Mouse (Mus musculus) kidney, embryonic 14.5 days (tissue): ENCODE results near the gene Elp6. TPM values are rescaled to one million over a fixed set of nuclear protein-coding genes. Genes with fewer than 3 reads are reported as not detected.

ENCODE experiments used
- ATAC-seq: fragments of 200-750 bp; cut with Nextera tagmentation; 2 replicates; pipeline ENCODE4 v1.8.0; 2017; ENCODE audit warnings: moderate number of reproducible peaks, mild to moderate bottlenecking, moderate TSS enrichment, moderate library complexity; ENCODE audit not compliant: low FRiP score, low TSS enrichment
- H3K27ac ChIP-seq: fragments of 300-500 bp; sonication (generic); 2 replicates; pipeline ENCODE4 v1.5.1; 2014; ENCODE audit warnings: low read depth, mild to moderate bottlenecking, low read length, moderate library complexity, mixed read lengths
- H3K27me3 ChIP-seq: fragments of 300-500 bp; sonication (generic); 2 replicates; pipeline ENCODE4 v1.6.1; 2014; ENCODE audit warnings: mild to moderate bottlenecking, low read length; ENCODE audit not compliant: control insufficient read depth, insufficient read depth
- H3K36me3 ChIP-seq: fragments of 300-500 bp; sonication (generic); 2 replicates; pipeline ENCODE4 v1.6.1; 2014; ENCODE audit warnings: low read length, mixed read lengths; ENCODE audit not compliant: control insufficient read depth, insufficient read depth
- H3K4me1 ChIP-seq: fragments of 300-500 bp; sonication (generic); 2 replicates; pipeline ENCODE4 v1.6.1; 2014; ENCODE audit warnings: low read length, mixed read lengths; ENCODE audit not compliant: control insufficient read depth, insufficient read depth
- H3K4me2 ChIP-seq: fragments of 300-500 bp; sonication (generic); replicated peaks from 2 replicates; pipeline ENCODE4 v1.6.1; 2014; ENCODE audit warnings: low read depth, mild to moderate bottlenecking, low read length
- H3K4me3 ChIP-seq: fragments of 300-500 bp; sonication (generic); 2 replicates; pipeline ENCODE4 v1.5.1; 2014; ENCODE audit warnings: mild to moderate bottlenecking, low read length
- H3K9ac ChIP-seq: fragments of 300-500 bp; sonication (generic); 2 replicates; pipeline ENCODE4 v1.6.1; 2014; ENCODE audit warnings: low read depth, mild to moderate bottlenecking, low read length, moderate library complexity
- H3K9me3 ChIP-seq: fragments of 300-500 bp; sonication (generic); 2 replicates; pipeline ENCODE4 v1.6.1; 2016; ENCODE audit warnings: low read length; ENCODE audit not compliant: control insufficient read depth
- WGBS: fragments of 180-500 bp; shearing (Covaris S2); extraction: QIAGEN DNeasy Blood & Tissue Kit; methylation state at CpG from one replicate; pipeline ENCODE4 v1.1.7; 2014; 5-methylcytosine and 5-hydroxymethylcytosine counted together
- polyA plus RNA-seq: library from polyadenylated mRNA; unstranded; fragments of >200 nt; fragmentation: Nextera tagmentation; extraction: Ambion mirVana; gene quantifications from 2 replicates; pipeline ENCODE4 v1.2.1, GENCODE M21; 2014

Elp6 gene
- polyA plus RNA-seq, 1 experiment from 2014 or later: 33.8 TPM

DNA sequence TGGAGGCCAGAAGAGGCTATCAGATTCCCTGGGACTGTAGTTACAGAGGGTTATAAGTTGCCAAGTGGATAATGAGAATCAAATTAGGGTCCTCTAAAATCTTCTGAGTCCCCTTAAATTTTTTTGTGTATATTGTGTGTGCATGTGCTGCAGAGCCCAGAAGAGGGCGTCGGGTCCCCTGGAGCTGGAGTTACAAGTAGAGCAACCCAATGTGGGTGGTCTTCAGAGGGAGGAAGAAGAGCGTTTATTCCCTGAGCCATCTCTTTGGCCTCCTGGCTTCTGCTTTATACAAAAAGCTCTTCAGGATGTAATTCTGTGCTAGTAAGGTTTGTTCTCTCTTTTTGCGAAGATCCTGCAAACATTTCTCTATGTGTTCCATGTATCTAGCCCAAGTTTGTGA, 457 bp upstream of the Elp6 start:
- H3K27me3 ChIP-seq: no peaks in the 10 kb centered on the region
- H3K9me3 ChIP-seq: 0 out of 2 replicates have a peak, but pooled peaks cover 2% of the 10 kb centered on the region
- ATAC-seq: 0 out of 2 replicates have a peak, but pooled peaks have one; percentile 21
- WGBS: 5% methylated on average over 4 of the region's 4 CpGs
- H3K9ac ChIP-seq: peak overlapping the region; percentile 75
- H3K4me3 ChIP-seq: peak overlapping the region; percentile 55
- H3K4me2 ChIP-seq: peak overlapping the region; percentile 62
- no peaks in the 10 kb centered on the region for H3K4me1 ChIP-seq
- peak overlapping the region; percentile 95 for H3K27ac ChIP-seq
- no peaks in the 10 kb centered on the region for H3K36me3 ChIP-seq

- no peak overlapping the region; the same call in 1 of the 2 replicates for H3K4me3 ChIP-seq
- H3K9me3 ChIP-seq: 0 out of 2 replicates have a peak, but pooled peaks cover 2% of the 10 kb centered on the region
- H3K4me2 ChIP-seq: no peak overlapping the region
- H3K27me3 ChIP-seq: no peaks in the 10 kb centered on the region
- no peak overlapping the region for H3K27ac ChIP-seq
- WGBS: 90% methylated on average over 5 of the region's 5 CpGs
- H3K9ac ChIP-seq: no peak overlapping the region
- H3K4me1 ChIP-seq: no peaks in the 10 kb centered on the region
- ATAC-seq: no peak
- H3K36me3 ChIP-seq: peaks cover 15% of the 10 kb centered on the region; the same call in 1 of the 2 replicates
These were observed 1.4 kb downstream of the Elp6 start for GRCm38 (mm10) chr9:110306371-110306770.

- WGBS: 61% methylated on average over 5 of the region's 5 CpGs
- no peak overlapping the region for H3K4me3 ChIP-seq
- no peak overlapping the region for H3K9ac ChIP-seq
- H3K27ac ChIP-seq: no peak overlapping the region
- no peaks in the 10 kb centered on the region for H3K27me3 ChIP-seq
- H3K9me3 ChIP-seq: no peaks in the 10 kb centered on the region
- H3K36me3 ChIP-seq: peaks cover 59% of the 10 kb centered on the region
- H3K4me1 ChIP-seq: no peaks in the 10 kb centered on the region
- ATAC-seq: peak; percentile 22; the same call in 1 of the 2 replicates
- H3K4me2 ChIP-seq: no peak overlapping the region
These were observed 9.7 kb downstream of the Elp6 start for GRCm38 (mm10) chr9:110314706-110315105.

GRCm38 (mm10) chr9:110315410-110315809, 10.4 kb downstream of the Elp6 start:
- WGBS: 70% methylated on average over 6 of the region's 6 CpGs
- H3K9me3 ChIP-seq: no peaks in the 10 kb centered on the region
- no peaks in the 10 kb centered on the region for H3K27me3 ChIP-seq
- H3K4me1 ChIP-seq: no peaks in the 10 kb centered on the region
- no peak overlapping the region for H3K9ac ChIP-seq
- H3K4me3 ChIP-seq: no peak overlapping the region
- H3K36me3 ChIP-seq: peaks cover 54% of the 10 kb centered on the region
- no peak overlapping the region for H3K27ac ChIP-seq
- ATAC-seq: no peak
- H3K4me2 ChIP-seq: no peak overlapping the region

DNA sequence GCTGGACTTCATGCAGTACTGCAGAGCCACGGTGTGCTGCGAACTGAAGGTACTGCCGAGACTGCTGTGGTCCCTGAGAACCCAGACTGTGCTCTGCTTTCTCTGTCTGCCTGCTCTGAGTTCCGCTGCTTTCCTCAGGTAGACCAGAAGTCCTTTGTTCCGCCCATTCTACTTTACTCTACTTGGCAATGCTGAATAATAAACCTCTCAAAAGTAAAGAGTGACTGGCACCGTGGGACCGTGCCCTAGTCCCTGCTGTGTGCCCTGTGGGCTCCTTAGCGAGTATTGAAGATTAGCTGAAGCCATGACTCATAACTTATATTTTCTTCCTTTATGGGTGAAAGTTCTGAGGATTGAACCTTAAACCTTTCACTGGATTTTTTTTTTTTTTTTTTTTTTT, 10.9 kb downstream of the Elp6 start:
- Histone ChIP-seq H3K9me3 (no peaks in the 10 kb centered on the region), H3K4me3 (no peak overlapping the region), H3K27me3 (no peaks in the 10 kb centered on the region), H3K27ac (no peak overlapping the region), H3K4me1 (no peaks in the 10 kb centered on the region), H3K9ac (no peak overlapping the region), H3K4me2 (no peak overlapping the region), H3K36me3 (peaks cover 53% of the 10 kb centered on the region)
- no peak for ATAC-seq
- WGBS: 96% methylated on average over 8 of the region's 8 CpGs

- no peak for ATAC-seq
- no peak overlapping the region for H3K4me3 ChIP-seq
- no peaks in the 10 kb centered on the region for H3K9me3 ChIP-seq
- no peak overlapping the region for H3K9ac ChIP-seq
- H3K27me3 ChIP-seq: no peaks in the 10 kb centered on the region
- H3K36me3 ChIP-seq: peaks cover 54% of the 10 kb centered on the region
- no peak overlapping the region for H3K27ac ChIP-seq
- H3K4me2 ChIP-seq: no peak overlapping the region
- H3K4me1 ChIP-seq: no peaks in the 10 kb centered on the region
- WGBS: 94% methylated on average over 8 of the region's 8 CpGs
These were observed 11.5 kb downstream of the Elp6 start for GRCm38 (mm10) chr9:110316503-110316902.

DNA sequence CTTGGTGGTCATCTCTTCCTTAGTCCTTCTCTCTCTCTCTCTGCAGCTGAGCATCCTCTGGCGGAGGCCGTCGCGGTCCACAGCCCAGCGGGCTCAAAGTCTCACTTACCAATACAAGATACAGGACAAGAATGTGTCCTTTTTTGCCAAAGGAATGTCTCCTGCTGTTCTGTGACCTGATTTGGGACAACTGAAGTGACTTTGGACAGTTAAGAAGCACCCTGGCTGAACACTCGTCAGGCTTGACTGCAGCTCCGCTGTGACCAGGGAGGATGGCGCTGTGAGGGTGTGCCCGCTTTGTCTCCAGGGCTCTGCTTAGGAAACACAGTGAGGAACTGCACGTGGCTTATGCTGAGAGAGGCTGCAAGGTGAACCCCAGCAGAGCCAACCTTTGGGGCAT, 15.8 kb downstream of the Elp6 start:
- Histone ChIP-seq H3K27ac (no peak overlapping the region), H3K4me2 (no peak overlapping the region), H3K9ac (no peak overlapping the region), H3K4me3 (no peak overlapping the region), H3K9me3 (no peaks in the 10 kb centered on the region), H3K36me3 (peaks cover 29% of the 10 kb centered on the region), H3K27me3 (no peaks in the 10 kb centered on the region), H3K4me1 (no peaks in the 10 kb centered on the region)
- 84% methylated on average over 10 of the region's 10 CpGs for WGBS
- peak; percentile 59; the same call in 1 of the 2 replicates for ATAC-seq

DNA sequence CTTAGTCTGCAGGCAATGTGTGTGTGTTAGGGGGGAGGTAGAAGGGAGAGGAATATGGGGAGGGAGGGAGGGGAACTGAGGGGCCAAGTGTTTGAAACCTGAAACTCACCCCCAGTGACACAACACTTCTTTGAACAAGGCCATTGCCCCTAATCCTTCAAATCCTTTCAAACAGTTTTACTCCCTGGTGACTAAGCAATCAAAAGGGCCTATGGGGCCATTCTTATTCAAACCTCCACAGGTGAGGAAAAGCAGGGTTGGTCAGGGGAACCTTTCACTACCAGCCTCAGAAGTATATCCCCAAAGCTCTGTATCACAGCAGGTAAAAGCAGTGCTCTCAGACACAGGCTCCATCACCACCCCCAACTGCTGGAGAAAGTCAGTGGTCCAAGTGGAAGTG, 18.0 kb downstream of the Elp6 start:
- Histone ChIP-seq H3K27ac (no peak overlapping the region), H3K27me3 (no peaks in the 10 kb centered on the region), H3K4me2 (no peak overlapping the region), H3K4me1 (no peaks in the 10 kb centered on the region), H3K4me3 (no peak overlapping the region), H3K36me3 (peaks cover 18% of the 10 kb centered on the region), H3K9me3 (no peaks in the 10 kb centered on the region), H3K9ac (no peak overlapping the region)
- ATAC-seq: no peak

- WGBS: 88% methylated on average over 1 of the region's 1 CpGs
- H3K27me3 ChIP-seq: no peaks in the 10 kb centered on the region
- ATAC-seq: no peak
- H3K36me3 ChIP-seq: peaks cover 11% of the 10 kb centered on the region
- no peak overlapping the region for H3K9ac ChIP-seq
- no peaks in the 10 kb centered on the region for H3K9me3 ChIP-seq
- no peak overlapping the region for H3K27ac ChIP-seq
- H3K4me1 ChIP-seq: no peaks in the 10 kb centered on the region
- H3K4me2 ChIP-seq: no peak overlapping the region
- no peak overlapping the region for H3K4me3 ChIP-seq
These were observed 19.2 kb downstream of the Elp6 start for GRCm38 (mm10) chr9:110324181-110324580.
